Mouse (Mus musculus) megakaryocyte, adult 5-6 weeks (primary cell): ENCODE results near the gene Slc22a23. TPM values are rescaled to one million over a fixed set of nuclear protein-coding genes. Genes with fewer than 3 reads are reported as not detected.
A peak's percentile ranks its signal among the peaks of the same experiment; 100 is the strongest.

Experiments used
- ATAC-seq: 2 replicates; pipeline ENCODE4 v1.8.0; 2016; ENCODE audit warnings: mild to moderate bottlenecking, inconsistent platforms; ENCODE audit not compliant: poor library complexity, severe bottlenecking
- total RNA-seq, 2 experiments: library from RNA; stranded (forward) in 1 of 2; stranded (reverse) in 1 of 2; fragments of 153-499, 151-499 nt in 1 of 2; fragments of 221-1000, 200-1000 nt in 1 of 2; gene quantifications; 2 replicates each; pipeline versions ENCODE4 v1.2.3 to v1.2.4; 2015 to 2017

Slc22a23 gene
- total RNA-seq, 2 experiments from 2014 or later, result 0.22 to 0.65 TPM

GRCm38 (mm10) chr13:34344376-34345127 is 430 bp downstream of the Slc22a23 start:
- no peak for ATAC-seq

DNA sequence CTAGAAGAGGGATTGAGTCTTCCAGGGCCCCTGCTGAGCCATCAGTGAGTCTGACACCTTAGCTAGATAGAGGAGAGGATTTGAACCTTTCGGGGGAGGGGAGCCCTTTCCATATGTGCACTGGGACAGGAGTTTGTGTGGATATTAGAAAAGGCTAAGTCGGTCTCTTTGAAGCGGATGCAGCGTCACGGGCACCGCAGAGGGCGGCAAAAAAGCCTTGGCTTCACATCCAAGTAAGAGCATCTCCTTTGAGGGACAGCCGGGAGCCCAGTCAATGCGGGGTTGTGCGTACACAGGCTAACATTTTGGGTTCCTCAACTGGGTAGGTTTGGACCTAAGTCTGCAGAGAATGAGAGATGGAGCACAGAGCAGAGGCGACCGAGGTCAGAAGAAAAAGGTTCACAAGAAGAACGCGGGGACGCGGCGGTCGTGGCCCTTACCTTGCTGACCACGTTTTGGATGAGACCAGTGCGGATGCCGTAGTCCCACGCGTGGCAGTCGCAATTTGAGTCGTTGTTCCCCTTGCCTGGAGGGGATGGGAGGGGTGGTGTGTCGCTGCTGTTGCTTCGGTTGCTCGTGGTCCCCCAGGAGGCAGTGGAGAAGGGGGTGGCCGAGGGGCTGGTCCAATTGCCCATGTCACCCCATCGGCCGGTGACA is 1.1 kb downstream of the Slc22a23 start:
- ATAC-seq, result peak; percentile 12; the same call in 1 of the 2 replicates

DNA sequence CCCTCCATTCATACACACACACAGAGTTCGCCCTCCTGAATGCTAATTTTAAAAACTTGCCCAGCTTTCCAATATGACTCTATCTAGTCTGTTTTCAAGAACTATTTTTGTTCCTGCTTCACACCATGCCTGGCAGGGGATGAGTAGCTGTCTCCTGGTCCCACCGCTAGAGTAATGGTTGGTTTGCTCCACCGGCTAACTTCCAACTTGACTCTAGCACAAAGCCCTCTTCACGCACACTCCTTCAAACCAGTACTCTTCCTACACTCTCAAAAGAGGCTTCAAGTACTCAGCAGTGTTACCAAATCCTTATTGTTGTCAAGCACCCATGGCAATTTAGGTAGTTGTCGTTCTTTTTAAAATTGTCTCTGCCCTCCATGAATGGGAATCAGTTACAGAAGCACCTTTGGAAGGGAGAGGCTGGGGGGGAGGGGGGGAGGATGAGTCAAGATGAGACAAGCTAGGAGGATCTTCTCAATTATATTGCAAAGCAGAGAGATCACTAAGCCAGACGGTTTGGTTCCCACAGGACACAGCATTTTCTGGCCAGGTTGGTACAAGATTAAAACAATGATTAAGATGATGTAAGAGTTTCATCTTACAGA is 2.6 kb downstream of the Slc22a23 start:
- ATAC-seq, result no peak

DNA sequence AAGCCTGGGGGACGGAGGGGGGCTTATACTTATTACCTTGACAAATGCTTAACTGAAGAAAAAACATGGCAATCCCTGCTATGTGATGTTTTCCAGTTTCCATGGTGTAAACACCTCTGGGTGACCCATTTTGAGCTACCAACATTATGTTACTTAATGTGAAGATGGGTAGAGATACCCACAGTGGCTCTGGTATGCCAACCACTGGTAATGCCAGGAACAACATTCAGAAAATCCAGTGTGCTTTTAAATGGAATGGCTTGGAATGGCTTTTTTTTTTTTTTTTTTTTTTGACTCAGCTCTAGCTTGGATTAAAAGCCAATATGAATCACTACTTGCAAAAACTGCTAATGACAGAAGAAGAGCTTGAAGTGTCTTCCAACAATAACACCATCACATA is 8.1 kb downstream of the Slc22a23 start:
- no peak for ATAC-seq

- no peak for ATAC-seq
Observed at GRCm38 (mm10) chr13:34334847-34335246, 10.1 kb downstream of the Slc22a23 start.

- ATAC-seq, result 0 out of 2 replicates have a peak, but pooled peaks have one; percentile 35
Observed at GRCm38 (mm10) chr13:34332762-34333161, 12.2 kb downstream of the Slc22a23 start.

GRCm38 (mm10) chr13:34331399-34332186 is 13.4 kb downstream of the Slc22a23 start:
- no peak for ATAC-seq

DNA sequence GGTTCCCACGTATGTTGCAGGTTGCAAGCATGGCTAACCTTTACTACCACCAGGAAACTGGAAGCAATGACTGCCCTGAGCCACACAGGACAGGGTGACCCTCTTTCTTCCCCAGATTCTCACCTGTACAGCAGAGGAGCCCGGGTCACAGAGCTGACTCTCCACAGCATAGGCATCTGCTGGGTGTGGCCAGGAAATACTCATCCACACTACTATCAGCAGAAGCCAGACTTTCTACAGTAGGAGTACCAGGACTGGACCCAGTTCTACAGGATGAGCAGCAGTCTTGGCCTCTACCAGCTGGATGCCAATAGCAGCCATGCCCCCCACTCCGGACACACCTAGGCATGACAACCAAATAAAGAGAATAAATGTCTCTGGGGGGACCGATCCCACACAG is 15.4 kb downstream of the Slc22a23 start:
- ATAC-seq, result no peak

- ATAC-seq, result no peak
Observed at GRCm38 (mm10) chr13:34326992-34327391, 18.0 kb downstream of the Slc22a23 start.

- ATAC-seq, result no peak
Observed at GRCm38 (mm10) chr13:34323361-34323760, 21.6 kb downstream of the Slc22a23 start.

GRCm38 (mm10) chr13:34320482-34320881 is 24.5 kb downstream of the Slc22a23 start:
- no peak for ATAC-seq

DNA sequence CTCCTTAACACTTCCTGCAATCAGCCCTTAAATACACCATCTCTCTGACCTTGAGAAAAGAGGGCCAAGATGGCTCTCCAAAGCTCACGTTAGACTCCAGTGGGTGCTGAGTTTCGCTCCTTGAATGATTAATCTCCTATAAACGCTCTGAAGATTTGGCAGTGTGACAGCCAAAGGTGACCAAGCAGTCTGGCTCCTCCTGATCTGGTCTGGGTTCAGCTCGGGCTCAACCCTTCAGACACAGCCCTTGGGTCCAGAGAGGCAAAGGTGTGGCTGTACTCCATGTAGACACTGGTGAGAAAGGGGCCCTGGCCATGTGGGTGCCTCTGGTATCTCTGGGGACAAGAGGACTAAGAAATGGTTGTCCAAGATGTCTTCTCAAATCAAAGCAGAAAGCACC is 27.9 kb downstream of the Slc22a23 start:
- ATAC-seq, result no peak

- ATAC-seq, result no peak
Observed at GRCm38 (mm10) chr13:34316511-34316910, 28.5 kb downstream of the Slc22a23 start.

DNA sequence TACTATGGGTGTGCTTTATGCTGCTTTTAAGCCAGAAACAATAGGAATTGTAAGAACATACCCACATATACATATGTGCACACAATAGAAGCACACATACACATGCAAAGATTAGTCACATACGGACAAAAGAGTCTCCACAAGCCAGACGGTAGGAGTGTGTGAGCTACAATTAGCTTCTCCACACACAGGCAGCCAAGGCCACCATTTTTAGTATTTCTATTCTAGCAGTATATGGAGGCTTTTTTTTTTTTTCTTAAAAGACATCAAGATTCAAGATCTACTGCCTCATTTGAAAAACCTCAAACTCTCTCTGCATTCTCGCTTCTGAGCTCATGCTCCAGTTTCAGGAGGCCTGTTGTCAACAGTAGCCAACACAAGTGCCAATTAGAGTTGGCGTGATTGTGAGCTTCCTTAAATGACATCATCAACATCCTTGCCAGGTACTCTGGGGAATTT is 31.9 kb downstream of the Slc22a23 start:
- no peak for ATAC-seq

DNA sequence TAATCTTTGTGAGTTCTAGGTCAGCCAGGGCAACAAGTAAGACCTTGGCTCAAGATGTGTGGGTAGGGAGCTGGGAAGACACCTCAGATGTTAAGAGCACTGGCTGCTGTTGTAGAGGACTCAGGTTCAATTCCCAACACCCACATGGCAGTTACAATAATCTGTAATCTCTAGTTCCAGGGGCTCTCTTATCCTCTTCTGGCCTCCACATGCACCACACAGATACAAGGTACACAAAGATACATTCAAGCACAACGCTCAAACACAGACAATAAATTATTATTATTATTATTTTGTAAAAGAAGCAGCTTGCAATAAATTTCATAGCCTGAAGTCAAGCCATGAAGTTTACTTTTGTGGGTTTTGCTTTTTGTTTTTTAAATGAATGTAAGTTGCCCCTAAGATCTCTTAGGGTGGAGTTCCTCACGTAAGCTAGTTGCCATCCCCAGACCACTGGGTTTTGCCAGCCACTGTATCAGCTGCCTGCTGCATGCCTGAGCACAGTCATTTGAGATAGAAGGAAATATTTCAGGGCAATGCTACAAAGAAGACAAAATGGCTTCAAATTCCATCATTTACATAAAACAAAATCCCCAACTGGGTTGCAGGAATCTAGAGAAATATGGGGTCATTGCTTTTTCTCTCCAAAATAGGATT is 32.5 kb downstream of the Slc22a23 start:
- no peak for ATAC-seq

GRCm38 (mm10) chr13:34311593-34311992 is 33.4 kb downstream of the Slc22a23 start:
- ATAC-seq, result no peak

- no peak for ATAC-seq
Observed at GRCm38 (mm10) chr13:34308604-34308927, 36.4 kb downstream of the Slc22a23 start.

GRCm38 (mm10) chr13:34307696-34308603 is 37.0 kb downstream of the Slc22a23 start:
- ATAC-seq, result no peak

DNA sequence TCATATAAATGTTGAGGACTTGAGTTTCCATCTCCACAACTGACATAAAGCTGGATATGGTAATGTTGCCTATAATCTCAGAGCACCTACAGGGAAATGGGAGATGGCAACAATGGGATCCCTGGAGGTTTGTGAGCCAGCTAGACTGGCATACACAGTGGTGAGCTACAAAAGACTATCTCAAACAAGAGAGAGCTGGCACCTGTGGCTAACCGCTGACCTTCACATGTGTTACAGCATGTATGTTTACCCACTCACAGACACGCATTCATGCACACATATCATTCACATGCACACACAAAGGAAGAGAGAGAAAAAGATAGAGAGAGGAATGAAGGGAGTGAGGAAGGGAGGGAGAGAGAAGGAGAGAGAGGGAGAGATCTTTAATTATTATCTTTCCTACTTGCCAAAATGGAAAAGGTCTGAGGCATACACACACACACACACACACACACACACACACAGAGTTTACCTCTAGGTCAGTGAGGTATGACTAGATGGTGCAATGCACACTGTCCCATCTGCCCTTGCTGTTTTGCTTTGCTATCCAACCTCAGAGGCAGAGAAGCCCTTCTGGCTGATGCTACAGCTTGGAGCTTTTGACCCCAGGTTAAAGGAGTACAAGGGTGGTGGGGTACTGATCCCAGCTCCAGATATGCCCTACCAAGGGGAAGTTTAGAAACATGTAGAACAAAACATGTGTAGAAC is 38.9 kb downstream of the Slc22a23 start:
- no peak for ATAC-seq
